Mouse (Mus musculus): ENCODE results near the gene Tmem232.

DNA sequence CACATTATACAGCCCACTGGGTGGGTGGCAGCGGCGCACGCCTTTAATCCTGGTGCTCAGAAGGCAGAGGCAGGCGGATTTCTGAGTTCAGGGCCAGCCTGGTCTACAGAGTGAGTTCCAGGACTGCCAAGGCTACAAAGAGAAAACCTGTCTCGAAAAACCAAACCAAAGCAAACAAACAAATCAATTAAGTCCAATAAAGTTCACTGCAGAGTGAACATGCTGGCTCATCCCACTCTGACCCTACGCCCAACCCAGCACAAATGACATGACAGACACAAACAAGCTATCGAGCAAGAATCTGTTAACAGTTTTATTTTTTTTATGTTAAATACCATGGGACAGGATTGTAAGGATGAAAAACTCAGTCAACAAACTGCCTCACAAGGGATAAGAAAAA is 39.2 kb upstream of the Tmem232 start:
- no peak for TF ChIP-seq CTCF (conservative IDR thresholded peaks at IDR 0.05; ENCODE audit: low read length)
- TF ChIP-seq NANOG (IDR thresholded peaks at IDR 0.05; ENCODE audit: borderline replicate concordance, low read length), result no peak
- TF ChIP-seq POU5F1 (IDR thresholded peaks at IDR 0.05; ENCODE audit: borderline replicate concordance, low read length), result no peak

Data from E14TG2a.4 (cell line).